Comparison of ENCODE assay signal across 8 mouse cellular contexts in genomic region chr1:36938801-36939286, GRCm38 (mm10). TPM values are rescaled to one million over a fixed set of nuclear protein-coding genes. Genes with fewer than 3 reads are reported as not detected.
DNase-seq lines count a peak whose midpoint lies in the region; ATAC-seq and TF ChIP-seq lines count a peak whose summit lies in the region.

No protein-coding gene starts in this region.

- H3K9me3 ChIP-seq in heart, embryonic 10.5 days = no peaks in the 10 kb centered on the region
- H3K9me3 ChIP-seq in ES-E14 (ENCODE audit: control insufficient read depth, insufficient read depth, low read depth, low read length) = no peaks in the 10 kb centered on the region
- H3K9me3 ChIP-seq in heart, embryonic 11.5 days (replicated peaks; ENCODE audit: control insufficient read depth, low read length) = no peaks in the 10 kb centered on the region
- no peaks in the 10 kb centered on the region for H3K9me3 ChIP-seq in midbrain, embryonic 14.5 days (ENCODE audit: control insufficient read depth, low read length)

- peaks cover 24% of the 10 kb centered on the region for H3K4me1 ChIP-seq in heart, embryonic 10.5 days
- peaks cover 12 to 21% of the 10 kb centered on the region in 2 experiments for H3K4me1 ChIP-seq in ES-E14 (ENCODE audit: control insufficient read depth in 2 of 2, insufficient read depth in 2 of 2, low read length in 2 of 2, poor library complexity in 1 of 2)
- H3K4me1 ChIP-seq in heart, embryonic 11.5 days (ENCODE audit: control insufficient read depth, insufficient read depth, low read length) = peaks cover 24% of the 10 kb centered on the region
- H3K4me1 ChIP-seq in midbrain, embryonic 14.5 days (ENCODE audit: control insufficient read depth, insufficient read depth, low read length) = peaks cover 27% of the 10 kb centered on the region

- H3K36me3 ChIP-seq in heart, embryonic 10.5 days = no peaks in the 10 kb centered on the region
- no peaks in the 10 kb centered on the region for H3K36me3 ChIP-seq in ES-E14 (ENCODE audit: control insufficient read depth, insufficient read depth, low read length, poor library complexity, severe bottlenecking)
- no peaks in the 10 kb centered on the region for H3K36me3 ChIP-seq in heart, embryonic 11.5 days (ENCODE audit: control insufficient read depth, insufficient read depth, low read length)
- no peaks in the 10 kb centered on the region for H3K36me3 ChIP-seq in midbrain, embryonic 14.5 days (ENCODE audit: control insufficient read depth, insufficient read depth, low read length)

- in situ Hi-C loops in ES-E14 (cut with MboI; ENCODE audit: low sequenced_read_pairs in 2 of 2, unreplicated experiment in 2 of 2) = no loop called here

- H3K27me3 ChIP-seq in heart, embryonic 10.5 days (ENCODE audit: insufficient read depth, poor library complexity, severe bottlenecking) = no peaks in the 10 kb centered on the region
- H3K27me3 ChIP-seq in heart, embryonic 11.5 days (ENCODE audit: control insufficient read depth, insufficient read depth, low read length) = no peaks in the 10 kb centered on the region
- no peaks in the 10 kb centered on the region for H3K27me3 ChIP-seq in midbrain, embryonic 14.5 days (ENCODE audit: control insufficient read depth, insufficient read depth, low read length)

- under 1% methylated on average over 59 of the region's 59 CpGs for WGBS in heart, embryonic 10.5 days
- under 1% methylated on average over 37 of the region's 59 CpGs for WGBS in heart, embryonic 11.5 days (ENCODE audit: insufficient replicate concordance)
- under 1% methylated on average over 59 of the region's 59 CpGs for WGBS in midbrain, embryonic 14.5 days

- peak overlapping the region; percentile 100 for H3K27ac ChIP-seq in heart, embryonic 10.5 days
- H3K27ac ChIP-seq in ES-E14 (ENCODE audit: insufficient read depth, low read depth, low read length, poor library complexity, severe bottlenecking) = peak overlapping the region; percentile 83
- H3K27ac ChIP-seq in heart, embryonic 11.5 days (ENCODE audit: low read depth, low read length) = peak overlapping the region; percentile 75
- peak overlapping the region; percentile 96 for H3K27ac ChIP-seq in midbrain, embryonic 14.5 days (replicated peaks; ENCODE audit: low read depth, low read length)

- H3K9ac ChIP-seq in ES-E14 (ENCODE audit: insufficient read depth, low read depth, low read length, poor library complexity, severe bottlenecking) = peak overlapping the region; percentile 94
- H3K9ac ChIP-seq in heart, embryonic 11.5 days (ENCODE audit: low read depth, low read length) = peak overlapping the region; percentile 98
- H3K9ac ChIP-seq in midbrain, embryonic 14.5 days (replicated peaks; ENCODE audit: low read length) = peak overlapping the region; percentile 95

- H3K4me2 ChIP-seq in heart, embryonic 11.5 days = peak overlapping the region; percentile 80
- peak overlapping the region; percentile 73 for H3K4me2 ChIP-seq in midbrain, embryonic 14.5 days (ENCODE audit: low read length)

- peak; percentile 78 for DNase-seq in heart, embryonic 10.5 days (ENCODE audit: low spot score)
- DNase-seq in heart, adult 8-10 months (ENCODE audit: low spot score) = no peak
- DNase-seq in ES-E14 (ENCODE audit: low read depth, low spot score) = no peak
- DNase-seq in cerebellum, adult 9-11 months = peak; percentile 44
- peak; percentile 59 for DNase-seq in kidney, postnatal 14 days
- DNase-seq in midbrain, embryonic 14.5 days = peak; percentile 70
- peak; percentile 74 for DNase-seq in testis, postnatal 14 days (ENCODE audit: low spot score)

- peak overlapping the region; percentile 99 for H3K4me3 ChIP-seq in heart, embryonic 10.5 days
- H3K4me3 ChIP-seq in ES-E14 (ENCODE audit: insufficient read depth in 1 of 2, low read depth in 1 of 2, low read length in 2 of 2, poor library complexity in 1 of 2, severe bottlenecking in 1 of 2) = peak overlapping the region; percentile 88 to 99
- H3K4me3 ChIP-seq in heart, embryonic 11.5 days (ENCODE audit: low read depth, low read length) = peak overlapping the region; percentile 75
- H3K4me3 ChIP-seq in midbrain, embryonic 14.5 days (replicated peaks; ENCODE audit: low read depth, low read length) = peak overlapping the region; percentile 96

- ATAC-seq in heart, embryonic 11.5 days (replicated peaks; ENCODE audit: insufficient number of reproducible peaks, low FRiP score, low TSS enrichment) = no peak
- no peak for ATAC-seq in midbrain, embryonic 14.5 days (ENCODE audit: low FRiP score, low TSS enrichment)

TF ChIP-seq in ES-E14, 5 proteins besides CTCF, POLR2A, EP300 and RAD21:
- TF ChIP-seq MAFK (IDR thresholded peaks at IDR 0.05; ENCODE audit: insufficient read depth, low read depth, low read length) (no peak), ZC3H11A (IDR thresholded peaks at IDR 0.05; ENCODE audit: borderline replicate concordance, low read depth, low read length) (no peak), CHD2 (IDR thresholded peaks at IDR 0.05; ENCODE audit: low read depth, low read length) (no peak), ZNF384 (IDR thresholded peaks at IDR 0.05; ENCODE audit: low read depth, low read length) (no peak), HCFC1 (IDR thresholded peaks at IDR 0.05; ENCODE audit: borderline replicate concordance, insufficient read depth, low read length) (no peak)

RNA-seq across cellular contexts. Expression of gene Tmem131, which starts 4.6 kb away (rescaled TPM):
- polyA plus RNA-seq in heart, embryonic 10.5 days (2016; fragmentation: Nextera tagmentation; extraction: Ambion mirVana) = 9.2 and 12.1 TPM in 2 replicates
- 10 to 100 TPM; 23.0 to 31.0 (median 28.3) TPM for total RNA-seq in heart, adult 8-10 months (2022)
- total RNA-seq in ES-E14 (2012; rRNA removed) = 73.1 and 98.4 TPM in 2 replicates
- polyA plus RNA-seq in heart, embryonic 11.5 days (2014; fragmentation: Nextera tagmentation; extraction: Ambion mirVana) = 10.6 and 11.4 TPM in 2 replicates
- 19.5 and 23.1 TPM in 2 replicates for polyA plus RNA-seq in midbrain, embryonic 14.5 days (2014; fragmentation: Nextera tagmentation; extraction: Ambion mirVana)

Comparison
In these comparisons a context has a peak if more than half of its experiments do, and no peak if none do; other contexts are left out.
1. DNase-seq: peak in heart, embryonic 10.5 days (single experiment), cerebellum, adult 9-11 months (single experiment), kidney, postnatal 14 days (single experiment), midbrain, embryonic 14.5 days (single experiment) and testis, postnatal 14 days (single experiment); none in heart, adult 8-10 months (single experiment) and ES-E14 (single experiment).
2. Peak in every context shown above with its lines, with median percentiles within 50 percentile points of each other: H3K27ac ChIP-seq, H3K4me3 ChIP-seq and H3K9ac ChIP-seq.